Mouse (Mus musculus) gastrocnemius, postnatal 4 days (tissue): ENCODE results near the gene Zfp36. TPM values are rescaled to one million over a fixed set of nuclear protein-coding genes. Genes with fewer than 3 reads are reported as not detected.

Experiments used
- DNase-seq, 2 experiments: peaks; one replicate each; pipeline ENCODE4 v3.0.0; 2021 to 2022; ENCODE audit warnings: low spot score in 2 of 2, mixed read lengths in 2 of 2
- total RNA-seq, 2 experiments: library from RNA; stranded (reverse); gene quantifications; 2 replicates each; pipeline ENCODE4 v1.2.3; 2021

Zfp36 gene
- total RNA-seq, 2 experiments from 2014 or later: 8.5 to 9.9 TPM

DNA sequence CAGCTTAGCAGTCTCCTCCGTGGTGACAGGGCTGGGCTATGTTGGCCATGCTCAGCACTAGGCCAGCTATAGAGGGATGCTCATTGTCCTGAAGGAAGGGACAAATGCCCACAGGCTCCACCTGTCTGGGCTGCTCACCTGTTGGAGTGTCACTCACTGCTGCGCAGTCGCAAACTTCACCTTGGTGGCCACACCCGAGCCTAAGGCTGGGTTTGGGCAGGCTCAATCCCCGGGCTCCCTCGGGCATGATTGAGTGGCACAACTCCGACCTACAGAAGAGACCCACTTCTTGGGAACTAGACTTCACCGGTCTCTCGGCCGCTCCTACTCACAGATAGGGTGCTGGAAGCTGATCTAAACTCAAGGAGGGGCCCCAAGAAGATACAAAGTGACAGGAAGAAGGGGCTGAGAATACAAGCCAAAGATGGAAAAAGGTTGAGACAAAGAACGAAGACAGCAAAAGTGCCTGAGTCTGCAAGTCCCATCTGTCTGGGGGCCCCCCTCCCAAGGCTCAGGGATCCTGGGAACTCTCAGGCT, 9.0 kb downstream of the Zfp36 start:
- no peak for DNase-seq

- DNase-seq: no peak
Observed at GRCm38 (mm10) chr7:28370051-28370450, 10.0 kb downstream of the Zfp36 start.

GRCm38 (mm10) chr7:28368276-28368920, 11.7 kb downstream of the Zfp36 start:
- no peak for DNase-seq

GRCm38 (mm10) chr7:28367663-28368275, 12.3 kb downstream of the Zfp36 start:
- no peak for DNase-seq

DNA sequence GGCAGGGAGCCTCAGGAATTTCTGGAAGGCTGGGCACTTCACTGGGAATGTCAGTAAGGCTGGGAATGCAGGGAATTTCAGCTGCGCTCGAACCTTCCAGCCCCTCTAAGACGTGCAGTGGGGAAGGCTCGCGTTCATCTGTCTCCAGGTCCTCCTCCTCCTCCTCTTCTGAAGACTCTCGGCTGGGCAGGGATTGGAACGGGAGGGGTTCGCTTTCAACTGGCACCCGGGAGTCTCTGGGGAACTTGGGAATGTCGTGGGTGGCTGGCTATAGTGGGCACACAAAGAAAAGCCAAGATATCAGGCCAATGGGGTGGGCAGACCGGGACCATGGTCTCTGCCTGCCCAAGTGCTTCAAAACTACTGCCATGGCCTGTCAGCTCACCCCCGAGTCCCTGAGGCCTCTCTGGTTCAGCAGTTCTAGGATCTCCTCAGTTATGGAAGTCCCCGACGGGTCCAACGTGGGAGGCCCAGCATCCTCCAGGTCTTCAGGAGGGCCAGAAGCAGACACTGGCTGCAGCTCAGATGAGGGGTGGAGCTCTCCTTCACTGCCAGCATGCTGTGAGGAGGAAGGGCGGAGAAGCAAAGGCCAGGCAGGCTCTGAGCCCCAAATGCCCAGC, 17.5 kb downstream of the Zfp36 start:
- DNase-seq: no peak

DNA sequence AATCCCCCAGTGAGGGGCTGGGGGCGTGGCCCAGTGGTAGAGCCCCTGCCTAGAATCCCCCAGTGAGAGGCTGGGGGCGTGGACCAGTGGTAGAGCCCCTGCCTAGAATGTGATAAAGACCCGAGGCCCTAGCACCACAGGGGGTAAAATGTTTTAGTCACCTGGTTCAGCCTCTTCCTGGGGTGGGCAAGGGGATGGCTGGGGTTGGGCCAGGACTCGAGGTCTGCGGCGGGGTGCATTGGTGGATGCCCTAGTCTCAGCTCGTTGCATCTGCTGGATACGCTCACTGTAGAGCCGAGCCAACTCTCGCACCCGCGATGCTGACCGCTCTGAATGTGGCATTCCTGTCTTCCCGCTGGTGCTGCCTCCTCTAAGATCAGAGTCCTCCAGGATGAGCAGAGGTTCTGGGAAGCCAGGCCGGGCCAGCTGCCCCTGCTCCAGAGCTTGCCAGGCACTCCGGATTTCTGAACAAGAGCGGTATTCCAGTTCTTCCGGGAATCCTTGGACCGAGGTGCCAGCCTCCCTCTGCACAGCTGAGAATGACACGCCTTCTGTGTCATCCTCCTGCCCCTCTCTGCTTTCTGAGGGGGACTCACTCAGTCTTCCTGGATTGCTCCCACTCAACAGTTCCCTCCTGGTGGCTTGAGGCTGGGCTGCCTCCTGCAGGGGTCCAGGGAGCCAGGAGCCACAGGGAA, 18.3 kb downstream of the Zfp36 start:
- no peak for DNase-seq

GRCm38 (mm10) chr7:28360291-28360690, 19.8 kb downstream of the Zfp36 start:
- no peak for DNase-seq

- no peak for DNase-seq
Observed at GRCm38 (mm10) chr7:28359854-28360253, 20.2 kb downstream of the Zfp36 start.

DNA sequence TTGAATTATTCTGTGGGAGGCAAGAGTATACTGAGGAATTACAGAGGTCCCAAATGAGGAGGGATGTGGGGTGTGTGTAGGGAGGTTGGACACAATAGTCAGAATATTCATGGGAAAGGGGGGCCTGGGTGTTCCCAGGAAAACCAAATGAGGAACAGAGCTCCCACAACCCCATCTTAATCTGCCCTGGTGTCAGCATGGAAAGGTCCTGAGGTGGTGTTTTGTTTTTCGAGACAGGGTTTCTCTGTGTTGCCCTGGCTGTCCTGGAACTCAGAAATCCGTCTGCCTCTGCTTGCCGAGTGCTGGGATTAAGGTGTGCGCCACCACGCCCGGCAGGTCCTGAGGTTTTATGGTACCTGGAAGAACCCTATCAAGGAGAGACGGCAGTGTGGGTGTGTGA, 21.6 kb downstream of the Zfp36 start:
- no peak for DNase-seq

DNA sequence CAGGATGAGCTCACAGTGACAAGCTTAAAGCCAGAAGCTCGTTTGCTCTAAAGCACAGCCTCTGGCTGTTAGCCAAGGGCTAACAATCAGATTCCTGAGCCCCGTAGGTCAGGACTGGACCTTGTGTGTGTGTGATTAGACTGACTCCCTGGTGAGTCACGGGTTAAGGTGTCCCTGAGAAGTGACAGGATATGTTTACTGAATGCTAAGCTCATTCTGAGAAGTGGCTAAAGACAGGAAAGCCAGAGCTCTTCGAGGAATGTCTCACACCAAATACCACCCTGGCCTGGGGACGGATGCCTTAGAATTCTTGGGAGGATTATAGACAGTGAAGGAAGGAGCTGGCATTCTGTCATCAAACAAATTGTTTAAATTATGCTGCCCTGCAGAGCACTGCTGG, 22.1 kb downstream of the Zfp36 start:
- DNase-seq: peak in 1 of 2 experiments; percentile 15

DNA sequence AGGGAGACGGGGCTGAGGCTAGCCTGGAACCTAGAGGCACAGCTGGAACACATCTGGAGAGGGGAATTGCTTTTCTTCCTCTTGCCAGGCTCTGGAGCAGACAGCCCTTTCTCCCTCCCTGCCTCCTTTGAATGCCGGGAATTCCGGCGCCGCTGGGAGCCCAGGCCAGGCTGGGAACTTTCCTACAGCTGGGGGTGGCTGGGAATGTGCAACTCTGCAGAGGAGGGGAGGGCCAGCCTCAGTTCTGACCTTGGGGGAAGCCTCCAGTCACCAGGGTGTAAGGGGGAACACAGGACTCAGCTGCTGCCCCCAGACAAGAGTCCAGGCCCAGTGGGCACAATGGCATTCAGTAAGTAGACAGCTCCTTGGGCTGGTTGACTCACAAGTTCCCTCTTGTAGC, 23.1 kb downstream of the Zfp36 start:
- DNase-seq: peak; percentile 56 to 74

- peak in 1 of 2 experiments; percentile 6 for DNase-seq
Observed at GRCm38 (mm10) chr7:28355221-28355620, 24.8 kb downstream of the Zfp36 start.

- DNase-seq: no peak
Observed at GRCm38 (mm10) chr7:28354596-28354995, 25.5 kb downstream of the Zfp36 start.

DNA sequence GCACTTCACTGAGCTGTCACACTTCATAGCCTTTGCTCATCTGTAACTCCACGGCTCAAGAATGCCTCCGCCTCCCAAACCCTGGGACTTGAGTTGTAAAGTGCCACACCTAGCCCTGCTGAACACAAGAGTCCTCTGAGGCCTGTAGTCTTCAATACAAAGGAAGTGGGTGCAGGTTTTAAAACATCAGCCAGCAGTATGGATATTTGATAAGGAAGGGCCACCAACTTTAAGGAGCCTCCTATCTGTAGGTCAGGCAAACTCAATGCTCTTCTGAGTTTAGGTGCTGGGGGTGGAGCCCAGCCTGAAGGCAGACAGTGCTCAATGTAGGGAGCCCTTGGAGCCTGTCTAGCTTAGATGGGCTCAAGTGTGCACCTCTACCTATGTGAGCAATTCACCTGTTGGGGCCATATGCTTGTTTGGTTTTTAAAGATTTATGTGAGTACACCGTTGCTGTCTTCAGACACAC, 25.9 kb downstream of the Zfp36 start:
- no peak for DNase-seq

DNA sequence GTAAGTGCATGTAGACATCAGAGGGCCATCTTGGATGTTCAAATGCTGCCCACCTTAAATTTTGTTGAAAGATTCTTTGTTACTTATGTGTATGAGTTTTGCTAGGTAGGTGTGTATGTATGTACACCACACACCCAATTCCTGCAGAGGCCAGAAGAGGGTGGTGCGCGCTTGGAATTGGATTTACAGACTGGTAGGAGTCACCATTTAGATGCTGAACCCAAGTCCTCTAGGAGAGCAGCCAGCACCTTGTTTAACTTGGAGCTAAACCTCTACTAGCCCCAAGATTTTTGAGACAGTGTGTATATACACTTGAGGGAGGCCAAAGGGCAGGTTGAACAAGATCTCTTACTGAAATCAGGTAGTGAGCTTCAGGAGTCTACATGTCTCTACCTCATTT, 26.8 kb downstream of the Zfp36 start:
- DNase-seq: no peak

DNA sequence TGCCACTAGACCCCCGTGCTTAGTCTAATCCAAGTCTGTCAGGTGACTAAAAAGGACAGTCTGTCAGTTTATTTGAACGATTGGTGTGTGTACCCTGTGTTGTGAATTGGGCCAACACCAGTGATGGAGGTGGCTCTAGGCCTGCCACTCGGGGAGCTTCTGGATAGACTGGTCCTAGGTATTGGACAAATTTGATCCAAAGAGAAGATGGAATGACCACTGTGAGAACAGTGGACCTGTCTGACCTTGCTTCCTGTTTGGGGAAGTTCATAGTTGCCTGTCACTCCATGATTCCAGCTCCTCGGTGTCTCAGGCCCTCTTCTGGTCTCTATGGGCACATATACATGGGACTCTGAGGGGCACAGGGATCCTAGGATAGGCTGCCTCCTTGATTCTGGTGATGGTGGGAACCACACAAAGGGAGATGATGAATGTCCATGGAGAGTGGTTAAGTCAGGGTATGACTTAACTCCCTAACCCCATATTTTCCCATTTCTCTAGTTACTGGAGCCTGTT, 28.3 kb downstream of the Zfp36 start:
- DNase-seq: no peak

GRCm38 (mm10) chr7:28350155-28350883, 29.7 kb downstream of the Zfp36 start, which contains the start of gene Rps16:
Gene Rps16, plus strand, starts transcription at chr7:28350652.
- peak; percentile 99 for DNase-seq

DNA sequence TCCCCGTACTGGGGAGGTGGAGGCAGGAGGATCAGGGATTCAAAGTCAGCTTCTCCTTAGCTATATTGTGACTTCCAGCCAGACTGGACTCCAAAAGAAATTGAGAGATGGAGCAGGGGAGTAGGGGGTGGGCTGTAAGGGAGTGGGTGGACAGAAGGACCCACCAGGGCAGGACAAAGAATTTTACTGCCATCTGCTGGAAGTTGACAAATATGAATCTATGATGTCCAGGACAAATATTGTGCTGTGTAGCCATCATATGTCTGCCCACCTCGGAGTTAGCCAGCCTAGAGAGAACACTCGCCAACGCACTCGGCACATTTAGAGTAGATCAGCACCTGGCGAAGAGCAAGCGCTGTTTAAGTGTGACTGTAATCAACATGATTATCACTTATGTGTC, 31.5 kb downstream of the Zfp36 start:
- no peak for DNase-seq

DNA sequence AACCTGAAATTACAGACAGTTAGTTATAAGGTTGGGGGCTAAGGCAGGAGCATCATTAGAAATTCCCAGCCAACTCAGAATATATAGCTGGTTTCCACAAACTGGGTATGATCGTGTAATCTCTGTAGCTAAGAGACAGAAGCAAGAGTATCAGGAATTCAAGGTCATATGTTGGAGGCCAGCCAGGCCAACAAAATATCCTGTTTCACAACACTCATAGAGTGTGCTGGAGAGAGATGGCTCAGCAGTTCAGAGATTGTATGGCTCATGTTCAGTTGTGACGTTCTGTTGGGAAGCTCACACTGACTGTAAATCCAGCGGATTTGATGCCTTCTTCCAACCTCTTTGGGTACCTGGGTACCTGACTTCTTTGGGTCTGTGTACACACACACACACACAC, 32.3 kb downstream of the Zfp36 start:
- DNase-seq: no peak

DNA sequence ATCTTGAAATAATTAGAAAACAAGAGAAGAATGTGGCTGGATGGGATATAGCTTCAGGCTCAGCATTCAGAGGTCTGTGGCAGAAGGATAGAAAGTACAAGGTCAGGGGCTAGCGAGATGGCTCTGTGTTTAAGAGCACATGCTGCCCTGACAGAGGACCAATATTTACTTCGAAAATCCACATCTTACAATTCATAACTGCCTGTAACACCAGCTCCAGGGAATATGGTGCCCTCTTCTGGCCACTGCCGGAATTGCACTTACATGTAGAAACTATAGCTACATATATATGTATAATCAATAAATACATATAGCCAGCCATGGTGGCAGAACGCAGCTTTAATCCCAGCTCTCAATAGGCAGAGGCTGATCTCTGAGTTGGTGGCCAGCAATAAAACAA, 35.4 kb downstream of the Zfp36 start:
- DNase-seq: peak in 1 of 2 experiments; percentile 51

DNA sequence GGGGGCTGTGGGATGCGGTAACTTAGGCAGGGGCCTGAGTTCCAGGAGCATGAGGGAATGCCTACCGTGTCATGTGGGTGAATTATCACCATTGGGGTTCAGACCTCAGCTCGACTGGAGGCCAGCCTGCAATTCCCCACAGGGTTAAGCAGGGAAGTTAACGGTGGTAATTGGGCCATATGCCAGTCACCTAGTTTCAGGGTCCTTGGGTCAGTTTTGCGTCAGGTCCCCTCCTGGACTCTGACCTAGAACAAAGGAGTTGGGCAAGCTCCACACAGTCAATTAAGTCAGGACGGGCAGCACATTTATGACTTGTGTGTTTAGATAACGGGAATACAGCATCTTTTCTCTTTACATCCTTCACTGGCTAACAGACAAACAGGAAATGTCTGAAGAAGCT, 38.7 kb downstream of the Zfp36 start:
- DNase-seq: no peak
